Mouse (Mus musculus) cerebellum, adult 2 months (tissue): ENCODE results near the gene Sde2. TPM values are rescaled to one million over a fixed set of nuclear protein-coding genes. Genes with fewer than 3 reads are reported as not detected.
A peak's percentile ranks its signal among the peaks of the same experiment; 100 is the strongest.

ENCODE experiments used
- DNase-seq, 2 experiments: peaks; one replicate each; pipeline ENCODE4 v3.0.0; 2021
- H3K27ac ChIP-seq: fragments of 200-500 bp; 2 replicates; pipeline ENCODE4 v1.5.1; 2012; ENCODE audit warnings: low read length, control low read depth, inconsistent platforms; ENCODE audit not compliant: insufficient read depth
- H3K27me3 ChIP-seq: fragments of 200-500 bp; 2 replicates; pipeline ENCODE4 v1.6.1; 2012; ENCODE audit warnings: inconsistent platforms, mild to moderate bottlenecking, low read length, moderate library complexity; ENCODE audit not compliant: control insufficient read depth, insufficient read depth
- H3K4me1 ChIP-seq: fragments of 200-500 bp; 2 replicates; pipeline ENCODE4 v1.6.1; 2011; ENCODE audit warnings: low read length; ENCODE audit not compliant: control insufficient read depth, insufficient read depth
- H3K4me3 ChIP-seq: fragments of 200-500 bp; replicated peaks from 2 replicates; pipeline ENCODE3; 2011; ENCODE audit warnings: mild to moderate bottlenecking, low read depth, low read length, control low read depth; ENCODE audit not compliant: insufficient read depth
- CTCF ChIP-seq: fragments of 200-500 bp; IDR thresholded peaks from 2 replicates; pipeline ENCODE4 v1.5.1; 2011; ENCODE audit warnings: low read depth, mild to moderate bottlenecking, control low read depth, low read length, moderate library complexity, borderline replicate concordance; ENCODE audit not compliant: insufficient read depth
- POLR2A ChIP-seq: fragments of 200-500 bp; IDR thresholded peaks from 2 replicates; pipeline ENCODE4 v1.6.1; 2011; ENCODE audit warnings: low read length, control low read depth, borderline replicate concordance; ENCODE audit not compliant: insufficient read depth
- WGBS: fragments of 180-500 bp; shearing (Covaris S2); methylation state at CpG from one replicate; pipeline ENCODE4 v1.1.7; 2018; 5-methylcytosine and 5-hydroxymethylcytosine counted together
- polyA plus RNA-seq: library from polyadenylated mRNA; depleted of rRNA; stranded (reverse); fragments of >200 nt; gene quantifications from 2 replicates; pipeline ENCODE4 v1.2.3, GENCODE M21; 2012

Gene Sde2
- polyA plus RNA-seq, 1 experiment, result 16.8 TPM

GRCm38 (mm10) chr1:180837186-180837585 is 13.7 kb upstream of the Sde2 start:
- DNase-seq, result no peak
- TF ChIP-seq CTCF, result no peak
- no peak for TF ChIP-seq POLR2A
- Histone ChIP-seq H3K27ac (no peak overlapping the region), H3K27me3 (no peaks in the 10 kb centered on the region), H3K4me3 (no peak overlapping the region), H3K4me1 (no peaks in the 10 kb centered on the region)
- 94% methylated on average over 5 of the region's 5 CpGs for WGBS

GRCm38 (mm10) chr1:180838014-180838413 is 12.9 kb upstream of the Sde2 start:
- no peak overlapping the region for H3K27ac ChIP-seq
- 70% methylated on average over 6 of the region's 6 CpGs for WGBS
- TF ChIP-seq CTCF (no peak), POLR2A (no peak)
- no peaks in the 10 kb centered on the region for H3K4me1 ChIP-seq
- no peaks in the 10 kb centered on the region for H3K27me3 ChIP-seq
- no peak for DNase-seq
- H3K4me3 ChIP-seq, result no peak overlapping the region

GRCm38 (mm10) chr1:180839201-180839910 is 11.6 kb upstream of the Sde2 start:
- Histone ChIP-seq H3K4me3 (no peak overlapping the region), H3K4me1 (no peaks in the 10 kb centered on the region), H3K27ac (no peak overlapping the region), H3K27me3 (no peaks in the 10 kb centered on the region)
- TF ChIP-seq CTCF, result no peak
- no peak for TF ChIP-seq POLR2A
- 62% methylated on average over 8 of the region's 8 CpGs for WGBS
- DNase-seq, result no peak

DNA sequence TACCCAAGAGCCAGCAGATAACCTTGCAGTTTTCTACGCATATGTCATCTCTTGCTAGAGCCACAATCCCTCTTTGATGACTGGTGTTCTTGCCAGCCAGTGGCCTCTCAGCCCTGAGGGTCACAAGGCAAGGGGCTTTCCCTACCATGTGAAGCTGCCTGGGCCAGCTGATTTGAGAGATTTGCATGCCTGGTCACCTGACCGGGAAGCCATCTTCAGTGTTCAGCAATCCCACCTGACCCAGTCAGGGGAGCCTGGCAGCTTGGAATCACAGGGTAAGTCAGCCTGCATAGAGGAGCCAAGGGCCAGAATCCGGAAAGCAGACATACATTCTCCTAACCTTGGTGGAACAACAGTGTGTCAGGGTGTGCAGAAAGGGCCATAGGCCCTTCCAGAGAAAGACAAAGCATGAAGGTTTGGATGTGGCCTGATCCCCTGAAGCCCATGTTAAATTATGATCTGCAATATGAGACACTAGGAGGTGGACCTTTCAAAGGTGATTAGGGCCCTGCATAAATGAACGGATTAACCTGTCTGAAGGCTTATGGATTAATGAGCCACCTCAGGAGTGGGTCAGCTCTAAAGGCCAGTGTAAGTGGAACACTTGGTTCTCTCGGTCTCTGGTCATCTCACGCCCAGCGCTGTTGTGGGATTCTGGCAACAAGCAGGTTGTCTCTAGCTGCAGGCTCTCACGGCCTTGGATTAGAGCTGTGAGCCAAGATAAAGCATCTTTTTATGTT is 9.2 kb upstream of the Sde2 start:
- TF ChIP-seq POLR2A (no peak), CTCF (no peak)
- 88% methylated on average over 8 of the region's 8 CpGs for WGBS
- no peaks in the 10 kb centered on the region for H3K27me3 ChIP-seq
- no peaks in the 10 kb centered on the region for H3K4me1 ChIP-seq
- H3K27ac ChIP-seq, result no peak overlapping the region
- no peak overlapping the region for H3K4me3 ChIP-seq
- DNase-seq, result no peak

DNA sequence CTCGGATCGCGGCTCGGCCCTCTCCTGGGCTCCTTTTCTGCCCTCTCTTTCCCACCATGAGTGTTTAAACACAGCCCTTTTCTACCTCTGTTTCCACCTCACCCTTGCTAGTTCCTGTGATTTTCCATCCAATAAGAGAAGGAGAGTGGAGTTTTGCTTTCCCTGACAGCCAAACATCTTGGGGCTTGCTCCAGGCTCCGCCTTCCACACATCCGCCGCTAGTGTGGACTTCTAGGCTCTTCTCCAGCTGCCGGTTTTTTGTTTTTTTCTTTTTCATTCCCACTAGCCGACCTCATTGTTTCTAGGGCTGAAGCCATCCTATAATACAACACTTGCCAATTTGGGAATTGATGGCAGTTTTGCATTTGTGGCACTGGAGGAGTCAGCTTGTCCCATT is 2.8 kb upstream of the Sde2 start:
- peak overlapping the region; percentile 52 for H3K4me3 ChIP-seq
- H3K27me3 ChIP-seq, result no peaks in the 10 kb centered on the region
- peaks cover 20% of the 10 kb centered on the region for H3K4me1 ChIP-seq
- TF ChIP-seq POLR2A (0 out of 2 replicates have a peak, but pooled peaks have one; percentile 38), CTCF (no peak)
- WGBS, result 2% methylated on average over 9 of the region's 9 CpGs
- peak; percentile 73 to 86 for DNase-seq
- peak overlapping the region; percentile 82 for H3K27ac ChIP-seq

DNA sequence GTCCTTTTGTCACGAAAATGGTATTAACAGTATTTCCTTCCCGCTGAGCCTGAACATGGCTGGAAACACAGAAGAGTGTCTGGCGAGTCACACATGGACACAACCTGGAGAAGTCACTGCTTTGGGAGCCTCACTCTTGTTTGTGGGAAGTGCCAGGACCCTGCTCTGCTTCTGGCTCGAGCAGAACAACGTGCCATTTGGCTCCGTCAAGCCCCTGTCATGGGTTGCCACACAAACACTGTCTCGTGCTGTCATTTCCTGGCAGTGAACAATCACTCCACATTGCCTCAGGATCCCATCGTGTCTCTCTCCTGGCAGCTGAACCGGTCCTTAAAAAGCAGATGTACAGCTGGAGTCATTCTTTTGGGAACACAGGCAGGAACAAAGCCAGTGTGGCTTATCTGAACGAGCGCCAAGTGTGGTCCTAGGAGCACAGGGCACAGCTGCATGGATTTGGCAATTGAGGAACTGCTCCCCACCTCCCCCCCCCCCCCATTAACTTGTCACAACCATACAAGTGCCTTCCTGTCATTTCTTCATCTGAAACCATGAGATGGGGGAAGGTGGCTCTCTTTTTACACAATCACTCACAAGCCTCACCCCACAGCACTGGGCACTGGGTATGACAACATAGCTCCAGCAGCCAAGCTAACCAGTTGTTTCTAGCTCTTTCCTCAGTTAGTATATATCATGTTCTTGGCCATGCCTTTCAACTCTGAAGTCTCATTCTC is 2.3 kb upstream of the Sde2 start:
- peak overlapping the region; percentile 52 for H3K4me3 ChIP-seq
- TF ChIP-seq CTCF (no peak), POLR2A (no peak)
- peak overlapping the region; percentile 82 for H3K27ac ChIP-seq
- H3K4me1 ChIP-seq, result peaks cover 20% of the 10 kb centered on the region
- peak; percentile 63 to 69 for DNase-seq
- H3K27me3 ChIP-seq, result no peaks in the 10 kb centered on the region
- WGBS, result 5% methylated on average over 11 of the region's 11 CpGs

- Histone ChIP-seq H3K4me3 (peak overlapping the region; percentile 64), H3K27me3 (no peaks in the 10 kb centered on the region), H3K4me1 (peaks cover 20% of the 10 kb centered on the region), H3K27ac (peak overlapping the region; percentile 96)
- 16% methylated on average over 11 of the region's 11 CpGs for WGBS
- TF ChIP-seq CTCF (no peak), POLR2A (no peak)
- DNase-seq, result peak; percentile 54 to 61
Measured at GRCm38 (mm10) chr1:180849701-180850301, 1.1 kb upstream of the Sde2 start.
